Mouse (Mus musculus): ENCODE data around the gene Ranbp10. TPM values are rescaled to one million over a fixed set of nuclear protein-coding genes. Genes with fewer than 3 reads are reported as not detected.

Gene Ranbp10
- total RNA-seq (2021): 10 to 100 TPM; 23.1 to 24.7 TPM
- long read RNA-seq, experiment 1, full-length matches to known transcripts: 17 of 32 reads
- long read RNA-seq, experiment 1, partial matches to known transcripts: 9 of 32 reads
- long read RNA-seq, experiment 1, other reads (novel, unspliced or antisense): 6 of 32 reads
- long read RNA-seq, experiment 2, full-length matches to known transcripts: 2 of 23 reads
- long read RNA-seq, experiment 2, partial matches to known transcripts: 9 of 23 reads
- long read RNA-seq, experiment 2, other reads (novel, unspliced or antisense): 12 of 23 reads

DNA sequence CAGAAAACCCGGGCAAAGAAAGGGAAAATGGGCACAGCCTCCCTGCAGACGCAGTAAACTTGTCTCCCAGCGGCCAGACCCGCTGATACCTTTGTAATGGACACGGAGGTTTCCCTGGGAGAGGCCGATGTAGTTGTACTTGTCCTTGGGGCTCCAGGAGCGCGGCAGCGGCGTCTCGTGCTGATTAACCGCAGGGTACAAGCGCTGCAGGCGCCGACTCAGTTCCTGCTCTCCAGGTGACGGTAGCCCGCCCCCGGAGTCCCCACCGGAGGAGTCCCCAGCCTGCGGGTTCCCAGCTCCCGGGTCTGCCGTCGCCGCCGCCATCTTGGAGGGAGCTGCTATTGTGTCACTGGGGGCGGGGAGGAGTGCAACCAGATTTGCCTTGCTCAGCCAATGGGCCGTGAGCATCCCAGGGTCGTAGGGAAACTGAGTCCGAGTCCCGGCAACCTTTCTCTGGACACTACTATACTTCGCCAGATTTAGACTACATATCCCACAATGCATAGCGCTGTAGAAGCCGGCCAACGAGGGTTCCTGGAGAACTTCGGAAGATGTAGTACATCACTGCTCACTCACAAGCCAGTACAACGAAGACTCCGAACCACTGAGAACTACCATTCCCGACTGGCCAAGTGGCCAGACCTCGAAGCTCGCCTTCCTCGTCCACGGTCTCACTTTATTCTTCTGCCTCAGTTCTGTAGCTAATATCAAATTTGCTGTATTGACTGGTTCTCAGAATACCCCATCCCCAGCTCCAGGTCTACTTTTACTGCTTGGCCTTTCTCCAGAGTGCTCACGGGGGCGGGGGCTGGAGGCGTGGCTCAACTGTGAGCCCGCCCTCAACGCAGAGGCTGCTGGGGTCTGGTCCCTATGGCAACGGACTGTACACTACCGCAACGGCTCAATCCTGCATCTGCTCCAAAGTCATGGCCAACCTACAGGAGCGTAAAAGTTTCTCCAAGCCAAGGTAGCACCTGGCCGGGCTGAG is at the start of gene Ranbp10, which contains the start of gene Tsnaxip1:
Ranbp10 (minus strand) TSS at position 490 of the 988 bp plus-strand sequence.
Tsnaxip1 (plus strand) TSS at position 871 of the 988 bp plus-strand sequence.
- intact Hi-C loops (cut with DNase I): loop anchor here (2.0 kb wide), 1 partner anchor 112 kb away; no protein-coding TSS in a partner anchor
- peak; percentile 91 to 93 for DNase-seq

DNA sequence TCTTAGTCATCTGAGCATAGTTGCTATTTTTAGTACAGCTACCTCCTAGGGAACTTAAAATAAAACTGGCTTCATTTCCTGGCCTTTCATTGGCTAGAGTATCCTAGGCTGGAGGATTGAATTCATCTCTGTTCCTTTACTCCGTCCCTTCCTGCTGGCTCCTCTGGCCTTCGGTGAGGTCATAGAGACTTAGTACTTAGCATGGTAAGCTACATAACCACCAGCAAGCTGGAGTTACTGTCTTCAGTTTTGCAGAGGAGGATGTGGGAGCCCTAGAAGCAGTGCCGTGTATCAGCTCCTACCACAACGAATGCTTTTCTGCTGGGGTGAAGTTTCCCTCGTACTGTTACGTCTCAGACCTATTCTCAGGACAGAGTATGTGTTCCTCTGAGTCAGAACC is 47.2 kb upstream of the Ranbp10 start:
- DNase-seq: peak; percentile 30 to 44
- intact Hi-C loops (cut with DNase I): no loop called here

GRCm38 (mm10) chr8:105866364-105867029 is 39.3 kb upstream of the Ranbp10 start:
- intact Hi-C loops (cut with DNase I): no loop called here
- DNase-seq: no peak

GRCm38 (mm10) chr8:105861951-105862350 is 34.8 kb upstream of the Ranbp10 start:
- intact Hi-C loops (cut with DNase I): no loop called here

DNA sequence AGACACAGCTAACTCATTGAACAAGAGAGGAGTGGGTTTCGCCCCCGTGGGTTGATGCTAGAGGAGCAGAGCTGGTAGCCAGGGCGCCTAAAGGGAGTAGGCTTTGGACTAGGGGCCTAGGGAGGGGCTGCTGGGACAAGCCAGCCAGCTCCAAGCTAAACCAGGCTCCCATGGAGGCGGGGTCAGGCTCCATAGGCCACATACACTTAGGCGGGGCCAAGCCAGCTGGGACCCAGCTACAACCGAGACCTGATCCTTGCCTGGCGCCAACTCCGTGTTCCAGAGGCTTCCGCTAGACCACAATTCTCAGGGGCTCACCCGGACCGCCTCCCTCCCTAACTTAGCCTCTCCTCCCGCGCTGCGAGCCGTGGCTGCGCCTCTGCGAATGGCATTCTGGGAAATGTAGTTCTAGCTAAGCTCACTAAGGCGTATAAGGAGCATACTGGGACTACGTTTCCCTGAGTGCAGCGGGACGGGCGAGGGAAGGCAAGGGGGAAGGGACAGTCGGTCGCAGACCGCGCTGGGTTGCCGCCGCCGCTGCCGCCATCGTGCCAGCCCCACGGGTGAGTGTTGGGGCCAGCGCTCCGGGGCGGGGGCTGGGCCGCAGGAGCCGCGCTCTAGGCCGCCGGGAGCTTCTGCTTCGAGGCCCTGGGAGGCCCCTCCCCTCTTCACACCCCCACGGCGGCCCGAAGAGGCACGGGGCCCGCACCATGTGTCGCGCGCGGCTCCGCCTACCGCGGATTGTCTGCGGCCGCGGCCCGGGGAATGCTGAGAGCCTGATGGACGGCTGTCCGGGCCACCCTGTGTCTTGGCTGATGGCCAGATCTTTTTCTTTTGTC is 33.2 kb upstream of the Ranbp10 start, which contains the start of gene Nutf2:
Nutf2 (plus strand) TSS at position 438 of the 839 bp plus-strand sequence.
- intact Hi-C loops (cut with DNase I): no loop called here
- peak; percentile 93 to 94 for DNase-seq

More at GRCm38 (mm10) chr8:105861951-105862350, 34.8 kb upstream of the Ranbp10 start:
- no peak for DNase-seq

DNA sequence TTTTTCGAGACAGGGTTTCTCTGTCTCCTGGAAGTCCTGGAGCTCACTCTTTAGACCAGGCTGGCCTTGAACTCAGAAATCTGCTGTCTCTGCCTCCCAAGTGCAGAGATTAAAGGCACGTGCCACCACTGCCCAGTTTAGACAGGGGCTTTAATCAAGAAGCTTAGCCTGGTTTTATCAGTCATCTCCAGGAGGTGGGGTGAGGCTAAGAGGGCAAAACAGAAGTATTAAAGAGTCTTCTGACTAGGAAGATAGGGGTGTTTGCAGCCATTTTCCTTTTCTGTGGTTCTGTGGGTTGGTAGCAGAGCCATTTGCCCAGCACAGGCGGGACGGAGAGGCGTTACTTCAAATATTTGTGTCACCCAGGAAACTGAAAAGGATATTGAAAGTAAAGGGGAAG is 32.2 kb upstream of the Ranbp10 start:
- intact Hi-C loops (cut with DNase I): loop anchor here (5.0 kb wide), 1 partner anchor 33 kb away; the partner anchor contains the start of gene Nrn1l
- DNase-seq: no peak

- DNase-seq: no peak
- intact Hi-C loops (cut with DNase I): loop anchor here (5.0 kb wide), 1 partner anchor 34 kb away; the partner anchor contains the start of gene Nrn1l
Measured at GRCm38 (mm10) chr8:105858495-105858894, 31.3 kb upstream of the Ranbp10 start.

GRCm38 (mm10) chr8:105856168-105856835 is 29.2 kb upstream of the Ranbp10 start:
- intact Hi-C loops (cut with DNase I): loop anchor here (5.0 kb wide), 1 partner anchor 36 kb away; the partner anchor contains the start of gene Nrn1l
- no peak for DNase-seq

DNA sequence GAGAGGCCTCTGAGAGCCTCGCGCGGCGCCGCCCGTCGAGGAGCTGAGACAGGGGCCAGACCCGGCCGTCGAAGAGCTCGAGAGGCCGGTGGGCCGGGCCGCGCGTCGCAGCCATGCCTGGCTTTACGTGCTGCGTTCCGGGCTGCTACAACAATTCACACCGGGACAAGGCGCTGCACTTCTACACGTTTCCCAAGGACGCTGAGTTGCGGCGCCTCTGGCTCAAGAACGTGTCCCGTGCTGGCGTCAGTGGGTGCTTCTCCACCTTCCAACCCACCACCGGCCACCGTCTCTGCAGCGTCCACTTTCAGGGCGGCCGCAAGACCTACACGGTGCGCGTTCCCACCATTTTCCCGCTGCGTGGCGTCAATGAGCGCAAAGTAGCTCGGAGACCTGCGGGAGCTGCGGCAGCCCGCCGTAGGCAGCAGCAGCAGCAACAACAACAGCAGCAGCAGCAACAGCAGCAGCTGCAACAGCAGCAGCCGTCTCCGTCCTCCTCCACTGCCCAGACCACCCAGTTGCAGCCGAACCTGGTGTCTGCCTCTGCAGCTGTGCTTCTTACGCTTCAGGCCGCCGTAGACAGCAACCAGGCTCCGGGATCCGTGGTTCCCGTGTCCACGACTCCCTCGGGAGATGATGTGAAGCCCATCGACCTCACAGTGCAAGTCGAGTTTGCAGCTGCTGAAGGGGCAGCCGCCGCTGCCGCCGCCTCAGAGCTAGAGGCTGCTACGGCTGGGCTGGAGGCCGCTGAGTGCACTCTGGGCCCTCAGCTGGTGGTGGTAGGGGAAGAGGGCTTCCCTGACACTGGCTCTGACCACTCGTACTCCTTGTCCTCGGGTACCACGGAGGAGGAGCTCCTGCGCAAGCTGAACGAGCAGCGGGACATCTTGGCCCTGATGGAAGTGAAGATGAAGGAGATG is 28.4 kb upstream of the Ranbp10 start:
- peak; percentile 54 to 65 for DNase-seq
- intact Hi-C loops (cut with DNase I): loop anchor here (2.0 to 5.0 kb wide), 3 partner anchors 37 to 75 kb away; partner anchors contain the start of genes Nrn1l and Pskh1

DNA sequence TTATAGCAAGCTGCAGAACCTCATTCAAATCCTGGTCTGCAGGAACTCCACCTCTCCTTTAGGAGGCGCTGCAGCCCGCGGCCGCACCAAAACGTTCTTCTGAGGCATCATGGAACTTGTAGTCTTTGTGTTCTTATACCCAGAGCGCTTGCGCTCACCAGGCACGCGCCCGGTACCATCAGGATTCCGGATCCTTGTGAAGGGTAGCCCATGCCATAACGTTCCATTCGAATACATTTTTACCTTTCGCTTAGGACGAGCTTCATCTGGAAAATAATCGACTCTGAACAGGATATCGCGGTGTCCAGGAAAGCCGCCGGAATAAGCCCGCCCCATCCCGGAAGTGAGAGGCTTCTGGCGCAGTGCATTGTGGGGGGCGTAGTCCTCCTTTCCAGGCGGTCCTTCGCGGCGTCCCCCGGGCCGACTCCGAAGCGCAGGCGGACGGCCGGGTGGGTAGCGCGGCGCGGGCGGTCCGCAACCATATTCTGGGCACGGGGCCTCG is 27.6 kb upstream of the Ranbp10 start, which contains the start of gene Thap11:
Thap11 (plus strand) TSS at position 418 of the 502 bp plus-strand sequence.
- DNase-seq: peak; percentile 91 to 95
- intact Hi-C loops (cut with DNase I): loop anchor here (2.0 to 5.0 kb wide), 3 partner anchors 38 to 76 kb away; partner anchors contain the start of genes Nrn1l and Pskh1

- DNase-seq: no peak
- intact Hi-C loops (cut with DNase I): loop anchor here (2.0 kb wide), 2 partner anchors 46 to 76 kb away; partner anchors contain the start of gene Pskh1
Measured at GRCm38 (mm10) chr8:105854303-105854702, 27.2 kb upstream of the Ranbp10 start.

DNA sequence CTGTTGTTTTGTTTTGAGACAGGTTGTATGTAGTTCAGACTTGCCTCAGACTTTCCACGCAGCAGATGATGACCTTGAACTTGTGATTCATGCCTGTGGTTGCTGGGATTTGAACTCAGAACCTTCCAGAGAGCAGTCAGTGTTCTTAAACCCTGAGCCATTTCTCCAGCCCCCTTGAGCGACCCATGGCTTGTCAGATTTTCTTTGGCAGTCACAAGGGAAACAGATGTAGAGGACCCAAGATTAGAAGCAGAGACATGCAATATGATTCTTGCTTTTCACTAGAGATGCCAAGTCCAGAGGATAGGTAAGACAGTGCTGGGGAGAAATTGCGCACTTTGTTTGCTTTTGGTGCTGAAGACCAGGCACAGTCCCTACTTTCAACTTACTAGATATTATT is 26.0 kb upstream of the Ranbp10 start, which contains the start of gene Cenpt:
Cenpt (minus strand) TSS at position 101 of the 400 bp plus-strand sequence.
- intact Hi-C loops (cut with DNase I): no loop called here
- DNase-seq: no peak

DNA sequence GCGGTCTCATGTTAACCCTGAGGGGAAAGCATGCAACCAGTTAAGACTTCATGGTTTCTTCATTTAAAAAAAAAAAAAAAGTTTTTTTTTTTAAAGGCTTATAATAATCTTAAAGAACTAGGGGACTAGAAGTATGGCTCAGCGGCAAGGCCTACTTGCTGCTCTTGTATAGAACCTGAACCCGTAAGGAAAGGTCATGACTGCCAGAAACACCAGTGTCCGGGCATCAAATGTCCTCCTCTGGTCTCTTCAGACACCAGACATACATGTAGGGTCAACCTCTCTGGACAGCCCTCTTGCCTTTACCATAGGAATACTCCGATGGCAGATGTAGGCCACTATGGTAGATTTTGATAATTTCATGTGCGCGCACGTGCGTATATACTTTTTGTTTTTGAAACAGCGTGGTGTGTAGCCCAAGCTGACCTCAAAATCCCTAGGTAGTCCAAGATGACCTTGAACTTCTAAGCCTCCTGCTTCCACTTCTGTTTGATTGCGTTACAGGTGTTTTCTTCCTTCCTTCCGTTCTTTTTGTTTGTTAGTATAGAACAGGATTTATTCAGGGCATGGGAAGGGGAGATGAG is 25.1 kb upstream of the Ranbp10 start:
- intact Hi-C loops (cut with DNase I): no loop called here
- no peak for DNase-seq

DNA sequence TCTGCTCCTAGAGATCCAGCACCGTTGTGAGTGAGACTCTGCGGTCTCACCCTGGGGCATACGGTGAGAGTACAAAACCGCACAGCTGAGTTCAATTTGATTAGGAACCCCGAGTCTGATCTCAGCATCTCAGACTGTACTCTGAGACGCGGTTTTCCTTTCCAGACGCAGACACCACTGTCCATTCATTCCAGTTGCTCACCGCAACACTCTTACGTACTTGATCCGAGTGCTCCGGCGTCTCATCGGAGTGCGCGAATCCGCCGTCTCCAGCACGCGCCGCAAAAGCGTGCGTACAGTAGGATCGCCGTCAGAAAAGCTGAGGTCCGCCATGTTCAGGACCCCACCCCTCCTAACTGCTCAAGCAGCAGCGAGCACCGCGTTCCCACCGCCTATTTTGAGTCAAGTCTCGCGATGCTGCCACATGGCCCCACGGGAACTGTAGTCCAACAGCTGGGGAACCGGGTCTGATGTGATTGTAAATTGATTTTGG is 24.5 kb upstream of the Ranbp10 start:
- intact Hi-C loops (cut with DNase I): no loop called here
- peak; percentile 89 to 93 for DNase-seq

DNA sequence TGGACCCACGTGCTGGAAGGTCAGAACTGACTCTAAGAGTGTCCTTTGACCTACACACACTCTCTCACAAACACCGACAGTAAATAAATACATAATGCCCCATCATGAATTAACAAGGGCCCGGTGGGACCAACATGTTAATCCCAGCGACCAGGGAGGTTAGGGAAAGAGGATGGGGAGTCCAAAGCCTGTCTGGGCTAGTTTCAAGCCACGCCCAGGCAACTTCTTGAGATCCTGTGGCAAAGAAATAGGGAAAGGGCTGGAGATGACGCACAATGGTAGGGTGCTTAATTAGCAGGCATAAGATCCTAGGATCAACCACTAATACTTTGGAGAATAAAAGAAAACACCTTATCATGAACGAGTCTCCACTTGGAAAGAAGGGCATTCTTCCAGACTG is 23.5 kb upstream of the Ranbp10 start:
- no peak for DNase-seq
- intact Hi-C loops (cut with DNase I): no loop called here

DNA sequence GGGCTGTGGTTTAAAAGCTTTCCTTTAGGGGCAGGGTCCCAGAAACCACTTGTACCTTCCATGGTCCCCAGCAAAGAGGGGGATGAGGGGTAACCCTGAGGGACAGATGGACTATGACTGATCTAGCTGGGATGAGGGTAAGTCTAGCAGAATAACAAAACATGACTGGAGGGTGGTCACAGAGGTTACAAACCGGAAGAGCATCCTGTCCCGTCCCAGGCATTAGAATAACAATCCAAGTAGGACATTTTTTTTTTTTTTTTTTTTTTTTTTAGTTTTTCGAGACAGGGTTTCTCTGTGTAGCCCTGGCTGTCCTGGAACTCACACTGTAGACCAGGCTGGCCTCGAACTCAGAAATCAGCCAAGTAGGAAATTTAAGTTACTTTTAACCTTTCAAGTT is 22.9 kb upstream of the Ranbp10 start:
- intact Hi-C loops (cut with DNase I): no loop called here
- no peak for DNase-seq
